Mouse (Mus musculus) ES-Bruce4 (cell line): ENCODE measurements around the gene Pdcd6. TPM values are rescaled to one million over a fixed set of nuclear protein-coding genes. Genes with fewer than 3 reads are reported as not detected.

Experiments used
- H3K27ac ChIP-seq: 2 replicates; pipeline ENCODE4 v1.5.1; 2012; ENCODE audit warnings: low read length, inconsistent platforms; ENCODE audit not compliant: insufficient read depth
- H3K27me3 ChIP-seq: 2 replicates; pipeline ENCODE4 v1.6.1; 2012; ENCODE audit warnings: mild to moderate bottlenecking, low read length, inconsistent platforms; ENCODE audit not compliant: control insufficient read depth, poor library complexity, insufficient read depth, severe bottlenecking
- H3K36me3 ChIP-seq: 2 replicates; pipeline ENCODE4 v1.6.1; 2012; ENCODE audit warnings: inconsistent platforms, mild to moderate bottlenecking, low read length, moderate library complexity; ENCODE audit not compliant: control insufficient read depth, poor library complexity, insufficient read depth, severe bottlenecking
- H3K4me1 ChIP-seq: one replicate; pipeline ENCODE4 v1.8.1; 2011; ENCODE audit warnings: low read length; ENCODE audit not compliant: control insufficient read depth, insufficient read depth
- H3K4me3 ChIP-seq: 2 replicates; pipeline ENCODE4 v1.5.1; 2011; ENCODE audit warnings: low read depth, mild to moderate bottlenecking, low read length
- H3K9ac ChIP-seq: 2 replicates; pipeline ENCODE4 v1.6.1; 2012; ENCODE audit warnings: low read depth, mild to moderate bottlenecking, inconsistent platforms; ENCODE audit not compliant: poor library complexity, severe bottlenecking
- H3K9me3 ChIP-seq: replicated peaks from 2 replicates; pipeline ENCODE4 v1.6.1; 2012; ENCODE audit warnings: mild to moderate bottlenecking, low read length, inconsistent platforms; ENCODE audit not compliant: control insufficient read depth, poor library complexity, insufficient read depth, severe bottlenecking
- CTCF ChIP-seq: IDR thresholded peaks from one replicate; pipeline ENCODE4 v1.8.1; 2011; ENCODE audit warnings: low read depth, low read length
- EP300 ChIP-seq: IDR thresholded peaks from 2 replicates; pipeline ENCODE4 v1.6.1; 2011; ENCODE audit warnings: low read depth, low read length; ENCODE audit not compliant: insufficient read depth
- POLR2A ChIP-seq: IDR thresholded peaks from one replicate; pipeline ENCODE4 v1.8.1; 2011; ENCODE audit warnings: low read length; ENCODE audit not compliant: insufficient read depth
- polyA plus RNA-seq: library from polyadenylated mRNA; stranded (reverse); fragments of >200 nt; gene quantifications from 2 replicates; pipeline ENCODE4 v1.2.4, GENCODE M21; 2011; ENCODE audit warnings: low read depth; ENCODE audit not compliant: missing spikeins, insufficient read depth, insufficient read length

Pdcd6 gene
- polyA plus RNA-seq, 1 experiment = 97.1 TPM

- H3K36me3 ChIP-seq = peaks cover 30% of the 10 kb centered on the region
- no peak for TF ChIP-seq CTCF
- no peak for TF ChIP-seq POLR2A
- no peak overlapping the region for H3K27ac ChIP-seq
- no peaks in the 10 kb centered on the region for H3K9me3 ChIP-seq
- no peaks in the 10 kb centered on the region for H3K4me1 ChIP-seq
- no peak overlapping the region for H3K9ac ChIP-seq
- H3K27me3 ChIP-seq = no peaks in the 10 kb centered on the region
- no peak overlapping the region for H3K4me3 ChIP-seq
Measured at GRCm38 (mm10) chr13:74305780-74306179, 11.6 kb downstream of the Pdcd6 start.

GRCm38 (mm10) chr13:74305380-74305779 lies 12.0 kb downstream of the Pdcd6 start:
- Histone ChIP-seq H3K4me1 (no peaks in the 10 kb centered on the region), H3K27me3 (no peaks in the 10 kb centered on the region), H3K9me3 (no peaks in the 10 kb centered on the region), H3K4me3 (no peak overlapping the region), H3K9ac (no peak overlapping the region), H3K36me3 (peaks cover 30% of the 10 kb centered on the region), H3K27ac (no peak overlapping the region)
- TF ChIP-seq EP300 (no peak), POLR2A (no peak), CTCF (no peak)

GRCm38 (mm10) chr13:74302050-74303037 lies 15.0 kb downstream of the Pdcd6 start:
- no peak for TF ChIP-seq EP300
- TF ChIP-seq POLR2A = no peak
- TF ChIP-seq CTCF = peak; percentile 44
- Histone ChIP-seq H3K27ac (no peak overlapping the region), H3K9me3 (no peaks in the 10 kb centered on the region), H3K4me3 (no peak overlapping the region), H3K36me3 (peaks cover 21% of the 10 kb centered on the region), H3K9ac (no peak overlapping the region), H3K27me3 (no peaks in the 10 kb centered on the region), H3K4me1 (no peaks in the 10 kb centered on the region)

GRCm38 (mm10) chr13:74301607-74301984 lies 15.8 kb downstream of the Pdcd6 start:
- Histone ChIP-seq H3K27ac (no peak overlapping the region), H3K4me3 (no peak overlapping the region), H3K27me3 (no peaks in the 10 kb centered on the region), H3K36me3 (peaks cover 15% of the 10 kb centered on the region), H3K9me3 (no peaks in the 10 kb centered on the region), H3K9ac (no peak overlapping the region), H3K4me1 (no peaks in the 10 kb centered on the region)
- no peak for TF ChIP-seq POLR2A
- no peak for TF ChIP-seq EP300
- no peak for TF ChIP-seq CTCF

GRCm38 (mm10) chr13:74300925-74301606 lies 16.3 kb downstream of the Pdcd6 start:
- no peaks in the 10 kb centered on the region for H3K9me3 ChIP-seq
- H3K9ac ChIP-seq = no peak overlapping the region
- H3K4me1 ChIP-seq = no peaks in the 10 kb centered on the region
- H3K27me3 ChIP-seq = no peaks in the 10 kb centered on the region
- TF ChIP-seq POLR2A (no peak), CTCF (peak; percentile 97)
- peaks cover 14% of the 10 kb centered on the region for H3K36me3 ChIP-seq
- no peak overlapping the region for H3K27ac ChIP-seq
- no peak overlapping the region for H3K4me3 ChIP-seq

GRCm38 (mm10) chr13:74296376-74296775 lies 21.0 kb downstream of the Pdcd6 start:
- H3K36me3 ChIP-seq = no peaks in the 10 kb centered on the region
- no peak overlapping the region for H3K4me3 ChIP-seq
- H3K27me3 ChIP-seq = no peaks in the 10 kb centered on the region
- H3K9ac ChIP-seq = no peak overlapping the region
- no peaks in the 10 kb centered on the region for H3K4me1 ChIP-seq
- TF ChIP-seq CTCF (no peak), EP300 (no peak), POLR2A (no peak)
- no peaks in the 10 kb centered on the region for H3K9me3 ChIP-seq
- H3K27ac ChIP-seq = no peak overlapping the region
